Mouse (Mus musculus) thymus, adult 2 months (tissue): ENCODE data around the gene Cox6a1. TPM values are rescaled to one million over a fixed set of nuclear protein-coding genes. Genes with fewer than 3 reads are reported as not detected.
"Not testable (repeated sequence)": the region's sequence is repeated elsewhere in the genome, so short reads cannot be mapped to it uniquely, and the experiment has no call there.

Source experiments
- DNase-seq: peaks from one replicate; pipeline ENCODE4 v3.0.0; 2021
- H3K27ac ChIP-seq: fragments of 200-500 bp; 2 replicates; pipeline ENCODE4 v1.5.1; 2012; ENCODE audit warnings: low read length, control low read depth; ENCODE audit not compliant: control insufficient read depth, insufficient read depth
- H3K27me3 ChIP-seq: fragments of 200-500 bp; 2 replicates; pipeline ENCODE4 v1.6.1; 2012; ENCODE audit warnings: mild to moderate bottlenecking, low read length, moderate library complexity, mixed read lengths; ENCODE audit not compliant: control insufficient read depth, insufficient read depth
- H3K36me3 ChIP-seq: fragments of 200-500 bp; 2 replicates; pipeline ENCODE4 v1.6.1; 2012; ENCODE audit warnings: mild to moderate bottlenecking, low read length, moderate library complexity; ENCODE audit not compliant: control insufficient read depth, insufficient read depth
- H3K4me1 ChIP-seq: fragments of 200-500 bp; replicated peaks from 2 replicates; pipeline ENCODE4 v1.6.1; 2012; ENCODE audit warnings: low read length; ENCODE audit not compliant: control insufficient read depth, insufficient read depth
- H3K4me3 ChIP-seq: fragments of 200-500 bp; 2 replicates; pipeline ENCODE4 v1.5.1; 2012; ENCODE audit warnings: mild to moderate bottlenecking, low read length, control low read depth, moderate library complexity; ENCODE audit not compliant: control insufficient read depth, insufficient read depth
- CTCF ChIP-seq: fragments of 200-500 bp; IDR thresholded peaks from 2 replicates; pipeline ENCODE4 v1.5.1; 2012; ENCODE audit warnings: mild to moderate bottlenecking, control low read depth, low read length, moderate library complexity, borderline replicate concordance; ENCODE audit not compliant: control insufficient read depth, poor library complexity, insufficient read depth; ENCODE audit errors: extremely low read depth
- POLR2A ChIP-seq: fragments of 200-500 bp; IDR thresholded peaks from 2 replicates; pipeline ENCODE4 v1.6.1; 2012; ENCODE audit warnings: mild to moderate bottlenecking, low read length, control low read depth, moderate library complexity; ENCODE audit not compliant: control insufficient read depth, poor library complexity, insufficient read depth; ENCODE audit errors: extremely low read depth
- whole genome bisulfite sequencing: fragments of 180-500 bp; shearing (Covaris S2); methylation state at CpG from one replicate; pipeline ENCODE4 v1.1.7; 2018; 5-methylcytosine and 5-hydroxymethylcytosine counted together
- polyA plus RNA-seq: library from polyadenylated mRNA; depleted of rRNA; stranded (reverse); fragments of >200 nt; gene quantifications from 2 replicates; pipeline ENCODE4 v1.2.3, GENCODE M21; 2012

Gene Cox6a1
- polyA plus RNA-seq, 1 experiment = 2,976 TPM

- no peak for DNase-seq
- TF ChIP-seq CTCF = no peak
- TF ChIP-seq POLR2A = no peak
- H3K27me3 ChIP-seq = peaks cover 4% of the 10 kb centered on the region
- no peak overlapping the region for H3K27ac ChIP-seq
- no peaks in the 10 kb centered on the region for H3K4me1 ChIP-seq
- H3K36me3 ChIP-seq = no peaks in the 10 kb centered on the region
- WGBS = 63% methylated on average over 9 of the region's 9 CpGs
- no peak overlapping the region for H3K4me3 ChIP-seq
Measured at GRCm38 (mm10) chr5:115391935-115392334, 43.2 kb upstream of the Cox6a1 start.

- DNase-seq, H3K4me3 ChIP-seq, H3K27ac ChIP-seq, H3K4me1 ChIP-seq, H3K36me3 ChIP-seq, H3K27me3 ChIP-seq: not testable (repeated sequence)
- 80% methylated on average over 2 of the region's 2 CpGs for WGBS
Measured at GRCm38 (mm10) chr5:115378882-115379281, 30.1 kb upstream of the Cox6a1 start.

- TF ChIP-seq POLR2A (no peak), CTCF (no peak)
- Histone ChIP-seq H3K36me3 (no peaks in the 10 kb centered on the region), H3K4me1 (no peaks in the 10 kb centered on the region), H3K27me3 (peaks cover 8% of the 10 kb centered on the region; the same call in 1 of the 2 replicates), H3K27ac (no peak overlapping the region), H3K4me3 (no peak overlapping the region)
- DNase-seq = no peak
- WGBS = 81% methylated on average over 2 of the region's 2 CpGs
Measured at GRCm38 (mm10) chr5:115375436-115375835, 26.7 kb upstream of the Cox6a1 start.

GRCm38 (mm10) chr5:115374204-115374820 lies 25.5 kb upstream of the Cox6a1 start:
- H3K27ac ChIP-seq = no peak overlapping the region
- no peaks in the 10 kb centered on the region for H3K36me3 ChIP-seq
- WGBS = 36% methylated on average over 11 of the region's 11 CpGs
- peaks cover 8% of the 10 kb centered on the region; the same call in 1 of the 2 replicates for H3K27me3 ChIP-seq
- no peak for DNase-seq
- no peaks in the 10 kb centered on the region for H3K4me1 ChIP-seq
- TF ChIP-seq CTCF = no peak
- TF ChIP-seq POLR2A = no peak
- H3K4me3 ChIP-seq = no peak overlapping the region

- no peak overlapping the region for H3K4me3 ChIP-seq
- no peaks in the 10 kb centered on the region for H3K4me1 ChIP-seq
- WGBS = 42% methylated on average over 26 of the region's 26 CpGs
- H3K27ac ChIP-seq = no peak overlapping the region
- peaks cover 8% of the 10 kb centered on the region; the same call in 1 of the 2 replicates for H3K27me3 ChIP-seq
- H3K36me3 ChIP-seq = no peaks in the 10 kb centered on the region
- no peak for DNase-seq
- TF ChIP-seq POLR2A (no peak), CTCF (no peak)
Measured at GRCm38 (mm10) chr5:115373441-115374203, 24.8 kb upstream of the Cox6a1 start.

- no peaks in the 10 kb centered on the region for H3K36me3 ChIP-seq
- WGBS = 71% methylated on average over 9 of the region's 9 CpGs
- H3K4me1 ChIP-seq = no peaks in the 10 kb centered on the region
- H3K4me3 ChIP-seq = no peak overlapping the region
- H3K27ac ChIP-seq = no peak overlapping the region
- peaks cover 8% of the 10 kb centered on the region; the same call in 1 of the 2 replicates for H3K27me3 ChIP-seq
- no peak for DNase-seq
- TF ChIP-seq CTCF = no peak
- TF ChIP-seq POLR2A = no peak
Measured at GRCm38 (mm10) chr5:115371736-115372135, 23.0 kb upstream of the Cox6a1 start.
